Mouse (Mus musculus) heart, postnatal 0 days (tissue): ENCODE data around the gene Cacna1c.

Experiments
- CTCF ChIP-seq: IDR thresholded peaks from 2 replicates; pipeline ENCODE4 v1.5.1; 2016; ENCODE audit warnings: antibody characterized with exemption, control low read depth, low read depth
- EP300 ChIP-seq: IDR thresholded peaks from 2 replicates; pipeline ENCODE4 v1.6.1; 2016; ENCODE audit warnings: antibody characterized with exemption, low read depth

DNA sequence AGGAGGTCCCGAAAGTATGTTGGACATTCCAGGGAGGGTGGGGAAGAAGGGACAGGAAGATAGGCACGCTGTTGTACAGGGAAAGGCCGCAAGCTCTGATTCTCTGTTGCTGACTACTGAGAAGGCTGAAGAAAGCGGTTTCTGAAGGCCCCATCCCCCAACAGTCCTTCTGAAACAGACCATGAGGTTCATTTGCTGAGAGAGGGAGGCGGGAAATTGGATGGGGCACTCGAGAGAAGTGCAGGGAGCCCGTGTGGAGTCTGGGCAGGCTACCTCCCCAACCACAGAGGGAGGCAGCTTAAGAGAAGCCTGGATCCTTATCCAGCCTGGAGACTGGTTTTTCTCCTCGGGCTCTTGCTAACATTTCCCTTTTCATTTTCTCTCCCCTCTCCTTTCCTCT lies 362.2 kb downstream of the Cacna1c start:
- no peak for TF ChIP-seq CTCF
- no peak for TF ChIP-seq EP300
